Mouse (Mus musculus) intestine, embryonic 16.5 days (tissue): ENCODE data around the gene Gtpbp1. TPM values are rescaled to one million over a fixed set of nuclear protein-coding genes. Genes with fewer than 3 reads are reported as not detected.

Experiments used
- ATAC-seq: fragments of 200-750 bp; cut with Nextera tagmentation; 2 replicates; pipeline ENCODE4 v1.8.0; 2017; ENCODE audit warnings: moderate TSS enrichment, moderate library complexity
- H3K27ac ChIP-seq: fragments of 300-500 bp; sonication (generic); 2 replicates; pipeline ENCODE4 v1.5.1; 2014; ENCODE audit warnings: mild to moderate bottlenecking, low read length
- H3K27me3 ChIP-seq: fragments of 300-500 bp; sonication (generic); replicated peaks from 2 replicates; pipeline ENCODE4 v1.6.1; 2014; ENCODE audit warnings: low read length, control low read depth, mixed read lengths; ENCODE audit not compliant: control insufficient read depth, insufficient read depth
- H3K36me3 ChIP-seq: fragments of 300-500 bp; sonication (generic); 2 replicates; pipeline ENCODE4 v1.6.1; 2014; ENCODE audit warnings: low read length, control low read depth; ENCODE audit not compliant: control insufficient read depth, insufficient read depth
- H3K4me1 ChIP-seq: fragments of 300-500 bp; sonication (generic); 2 replicates; pipeline ENCODE4 v1.6.1; 2014; ENCODE audit warnings: low read length, control low read depth, mixed read lengths; ENCODE audit not compliant: control insufficient read depth, insufficient read depth
- H3K4me2 ChIP-seq: fragments of 300-500 bp; sonication (generic); 2 replicates; pipeline ENCODE4 v1.6.1; 2014; ENCODE audit warnings: low read depth, low read length, control low read depth
- H3K4me3 ChIP-seq: fragments of 300-500 bp; sonication (generic); 2 replicates; pipeline ENCODE4 v1.5.1; 2014; ENCODE audit warnings: mild to moderate bottlenecking, low read length
- H3K9ac ChIP-seq: fragments of 300-500 bp; sonication (generic); 2 replicates; pipeline ENCODE4 v1.6.1; 2014; ENCODE audit warnings: low read depth, low read length
- H3K9me3 ChIP-seq: fragments of 300-500 bp; sonication (generic); 2 replicates; pipeline ENCODE4 v1.6.1; 2016; ENCODE audit warnings: low read length, control low read depth; ENCODE audit not compliant: control insufficient read depth
- WGBS: fragments of 180-500 bp; shearing (Covaris S2); extraction: QIAGEN DNeasy Blood & Tissue Kit; methylation state at CpG from one replicate; pipeline ENCODE4 v1.1.7; 2014; 5-methylcytosine and 5-hydroxymethylcytosine counted together
- polyA plus RNA-seq: library from polyadenylated mRNA; unstranded; fragments of >200 nt; fragmentation: Nextera tagmentation; extraction: Ambion mirVana; gene quantifications from 2 replicates; pipeline ENCODE4 v1.2.1, GENCODE M21; 2015

Gene Gtpbp1
- polyA plus RNA-seq, 1 experiment from 2014 or later, result 25.3 TPM

- WGBS, result under 1% methylated on average over 42 of the region's 53 CpGs
- H3K9me3 ChIP-seq, result no peaks in the 10 kb centered on the region
- peaks cover 21% of the 10 kb centered on the region for H3K4me1 ChIP-seq
- no peaks in the 10 kb centered on the region for H3K36me3 ChIP-seq
- H3K9ac ChIP-seq, result peak overlapping the region; percentile 90
- H3K4me2 ChIP-seq, result peak overlapping the region; percentile 96
- ATAC-seq, result peak; percentile 10
- H3K27ac ChIP-seq, result peak overlapping the region; percentile 85
- no peaks in the 10 kb centered on the region for H3K27me3 ChIP-seq
- H3K4me3 ChIP-seq, result peak overlapping the region; percentile 94
Measured at GRCm38 (mm10) chr15:79691023-79691508, 421 bp downstream of the Gtpbp1 start.

- no peaks in the 10 kb centered on the region for H3K9me3 ChIP-seq
- WGBS, result 64% methylated on average over 5 of the region's 5 CpGs
- no peaks in the 10 kb centered on the region for H3K27me3 ChIP-seq
- peaks cover 25% of the 10 kb centered on the region for H3K4me1 ChIP-seq
- no peak overlapping the region; the same call in 1 of the 2 replicates for H3K4me2 ChIP-seq
- ATAC-seq, result no peak
- no peak overlapping the region for H3K27ac ChIP-seq
- no peak overlapping the region for H3K4me3 ChIP-seq
- no peak overlapping the region for H3K9ac ChIP-seq
- no peaks in the 10 kb centered on the region for H3K36me3 ChIP-seq
Measured at GRCm38 (mm10) chr15:79692334-79692733, 1.7 kb downstream of the Gtpbp1 start.

GRCm38 (mm10) chr15:79693740-79694139, 3.1 kb downstream of the Gtpbp1 start:
- peaks cover 26% of the 10 kb centered on the region for H3K4me1 ChIP-seq
- H3K27ac ChIP-seq, result no peak overlapping the region
- H3K36me3 ChIP-seq, result no peaks in the 10 kb centered on the region
- WGBS, result 71% methylated on average over 11 of the region's 11 CpGs
- no peaks in the 10 kb centered on the region for H3K9me3 ChIP-seq
- no peak overlapping the region for H3K4me2 ChIP-seq
- H3K27me3 ChIP-seq, result no peaks in the 10 kb centered on the region
- ATAC-seq, result no peak
- no peak overlapping the region for H3K4me3 ChIP-seq
- H3K9ac ChIP-seq, result 0 out of 2 replicates have a peak overlapping the region, but pooled peaks have one; percentile 13

- peaks cover 26% of the 10 kb centered on the region for H3K4me1 ChIP-seq
- 92% methylated on average over 4 of the region's 4 CpGs for WGBS
- no peak for ATAC-seq
Measured at GRCm38 (mm10) chr15:79694512-79694911, 3.9 kb downstream of the Gtpbp1 start.

GRCm38 (mm10) chr15:79695516-79695915, 4.9 kb downstream of the Gtpbp1 start:
- peaks cover 21% of the 10 kb centered on the region for H3K4me1 ChIP-seq
- no peak overlapping the region for H3K4me2 ChIP-seq
- WGBS, result 39% methylated on average over 3 of the region's 3 CpGs
- H3K9me3 ChIP-seq, result no peaks in the 10 kb centered on the region
- no peaks in the 10 kb centered on the region for H3K27me3 ChIP-seq
- H3K27ac ChIP-seq, result no peak overlapping the region
- H3K36me3 ChIP-seq, result no peaks in the 10 kb centered on the region
- H3K4me3 ChIP-seq, result no peak overlapping the region
- no peak overlapping the region for H3K9ac ChIP-seq
- ATAC-seq, result no peak

More at GRCm38 (mm10) chr15:79694512-79694911, 3.9 kb downstream of the Gtpbp1 start:
- Histone ChIP-seq H3K27ac (no peak overlapping the region), H3K9me3 (no peaks in the 10 kb centered on the region), H3K27me3 (no peaks in the 10 kb centered on the region), H3K4me2 (no peak overlapping the region), H3K4me3 (no peak overlapping the region), H3K9ac (no peak overlapping the region), H3K36me3 (no peaks in the 10 kb centered on the region)

GRCm38 (mm10) chr15:79696508-79696907, 5.9 kb downstream of the Gtpbp1 start:
- no peaks in the 10 kb centered on the region for H3K27me3 ChIP-seq
- ATAC-seq, result no peak
- no peaks in the 10 kb centered on the region for H3K9me3 ChIP-seq
- H3K4me1 ChIP-seq, result peaks cover 21% of the 10 kb centered on the region
- H3K9ac ChIP-seq, result no peak overlapping the region
- WGBS, result 83% methylated on average over 2 of the region's 2 CpGs
- H3K27ac ChIP-seq, result no peak overlapping the region
- no peaks in the 10 kb centered on the region for H3K36me3 ChIP-seq
- no peak overlapping the region for H3K4me3 ChIP-seq
- H3K4me2 ChIP-seq, result no peak overlapping the region

- H3K4me3 ChIP-seq, result no peak overlapping the region
- H3K27me3 ChIP-seq, result no peaks in the 10 kb centered on the region
- 73% methylated on average over 6 of the region's 6 CpGs for WGBS
- no peak overlapping the region for H3K4me2 ChIP-seq
- H3K27ac ChIP-seq, result no peak overlapping the region
- no peaks in the 10 kb centered on the region for H3K36me3 ChIP-seq
- no peaks in the 10 kb centered on the region for H3K9me3 ChIP-seq
- no peak overlapping the region for H3K9ac ChIP-seq
- H3K4me1 ChIP-seq, result peaks cover 20% of the 10 kb centered on the region
- 0 out of 2 replicates have a peak, but pooled peaks have one; percentile 45 for ATAC-seq
Measured at GRCm38 (mm10) chr15:79697011-79697410, 6.4 kb downstream of the Gtpbp1 start.

- no peaks in the 10 kb centered on the region for H3K9me3 ChIP-seq
- peak; percentile 53 for ATAC-seq
- no peak overlapping the region for H3K9ac ChIP-seq
- H3K27me3 ChIP-seq, result no peaks in the 10 kb centered on the region
- no peak overlapping the region for H3K4me2 ChIP-seq
- WGBS, result 68% methylated on average over 9 of the region's 9 CpGs
- peaks cover 13% of the 10 kb centered on the region for H3K4me1 ChIP-seq
- H3K27ac ChIP-seq, result no peak overlapping the region
- no peaks in the 10 kb centered on the region for H3K36me3 ChIP-seq
- H3K4me3 ChIP-seq, result no peak overlapping the region
Measured at GRCm38 (mm10) chr15:79697558-79698187, 7.0 kb downstream of the Gtpbp1 start.

- H3K36me3 ChIP-seq, result peaks cover 10% of the 10 kb centered on the region; the same call in 1 of the 2 replicates
- no peaks in the 10 kb centered on the region for H3K4me1 ChIP-seq
- no peak overlapping the region for H3K27ac ChIP-seq
- H3K27me3 ChIP-seq, result no peaks in the 10 kb centered on the region
- H3K9ac ChIP-seq, result no peak overlapping the region
- 84% methylated on average over 17 of the region's 17 CpGs for WGBS
- no peak for ATAC-seq
- no peak overlapping the region for H3K4me3 ChIP-seq
- H3K4me2 ChIP-seq, result no peak overlapping the region
- no peaks in the 10 kb centered on the region for H3K9me3 ChIP-seq
Measured at GRCm38 (mm10) chr15:79706603-79707214, 16.1 kb downstream of the Gtpbp1 start.
